Mouse (Mus musculus): Measurements from ENCODE around the gene Vps33a. TPM values are rescaled to one million over a fixed set of nuclear protein-coding genes. Genes with fewer than 3 reads are reported as not detected.
A peak's percentile ranks its signal among the peaks of the same experiment; 100 is the strongest.

Gene Vps33a
- polyA plus RNA-seq, 1 experiment from 2014 or later: 34.5 TPM

GRCm38 (mm10) chr5:123489935-123490334 lies 82.9 kb downstream of the Vps33a start:
- Histone ChIP-seq H3K4me3 (ENCODE audit: low read length) (no peak overlapping the region), H3K9ac (ENCODE audit: low read depth, low read length) (peak overlapping the region; percentile 18; the same call in 1 of the 2 replicates), H3K36me3 (ENCODE audit: control insufficient read depth, insufficient read depth, low read length) (no peaks in the 10 kb centered on the region), H3K4me1 (ENCODE audit: control insufficient read depth, insufficient read depth, low read length) (0 out of 2 replicates have a peak, but pooled peaks cover 4% of the 10 kb centered on the region), H3K27ac (ENCODE audit: low read depth, low read length) (no peak overlapping the region), H3K9me3 (ENCODE audit: control insufficient read depth, low read length) (no peaks in the 10 kb centered on the region), H3K27me3 (ENCODE audit: control insufficient read depth, insufficient read depth, low read length) (no peaks in the 10 kb centered on the region), H3K4me2 (replicated peaks; ENCODE audit: low read depth, low read length) (no peak overlapping the region)
- ATAC-seq (ENCODE audit: low FRiP score, low TSS enrichment): no peak
- WGBS: 37% methylated on average over 9 of the region's 9 CpGs

GRCm38 (mm10) chr5:123489112-123489785 lies 83.6 kb downstream of the Vps33a start, which contains the start of the genes Lrrc43 and Il31:
Gene Lrrc43 (plus strand): TSS chr5:123489305.
Gene Il31 (minus strand): TSS chr5:123489489.
- H3K27ac ChIP-seq (ENCODE audit: low read depth, low read length): no peak within 1 kb of the TSS
- H3K4me1 ChIP-seq (ENCODE audit: control insufficient read depth, insufficient read depth, low read length): 0 out of 2 replicates have a peak, but pooled peaks cover 4% of the 10 kb centered on the region
- no peaks in the 10 kb centered on the region for H3K27me3 ChIP-seq (ENCODE audit: control insufficient read depth, insufficient read depth, low read length)
- no peak within 1 kb of the TSS for H3K4me3 ChIP-seq (ENCODE audit: low read length)
- no peaks in the 10 kb centered on the region for H3K36me3 ChIP-seq (ENCODE audit: control insufficient read depth, insufficient read depth, low read length)
- H3K9me3 ChIP-seq (ENCODE audit: control insufficient read depth, low read length): no peaks in the 10 kb centered on the region
- peak within 1 kb of the TSS; percentile 18; the same call in 1 of the 2 replicates for H3K9ac ChIP-seq (ENCODE audit: low read depth, low read length)
- peak; percentile 55 for ATAC-seq (ENCODE audit: low FRiP score, low TSS enrichment)
- H3K4me2 ChIP-seq (replicated peaks; ENCODE audit: low read depth, low read length): peak within 1 kb of the TSS; percentile 39
- WGBS: 10% methylated on average over 25 of the region's 25 CpGs

GRCm38 (mm10) chr5:123487659-123488395 lies 85.0 kb downstream of the Vps33a start:
- Histone ChIP-seq H3K4me3 (ENCODE audit: low read length) (no peak overlapping the region), H3K36me3 (ENCODE audit: control insufficient read depth, insufficient read depth, low read length) (no peaks in the 10 kb centered on the region), H3K4me2 (replicated peaks; ENCODE audit: low read depth, low read length) (no peak overlapping the region), H3K9me3 (ENCODE audit: control insufficient read depth, low read length) (no peaks in the 10 kb centered on the region), H3K27ac (ENCODE audit: low read depth, low read length) (no peak overlapping the region), H3K9ac (ENCODE audit: low read depth, low read length) (no peak overlapping the region), H3K4me1 (ENCODE audit: control insufficient read depth, insufficient read depth, low read length) (0 out of 2 replicates have a peak, but pooled peaks cover 4% of the 10 kb centered on the region), H3K27me3 (ENCODE audit: control insufficient read depth, insufficient read depth, low read length) (no peaks in the 10 kb centered on the region)
- WGBS: 83% methylated on average over 11 of the region's 11 CpGs
- ATAC-seq (ENCODE audit: low FRiP score, low TSS enrichment): no peak

Small RNA genes lying within 50 kb of the gene (microRNA-seq; reads per million reads assigned to microRNA genes)
- not detected for gene Mir7647

Other genes with a start within 250 kb of the Vps33a start
- 39.4 and 43.2 TPM in 2 replicates for gene Bcl7a, start 229.2 kb downstream of the Vps33a start, polyA plus RNA-seq (2014; fragmentation: Nextera tagmentation; extraction: Ambion mirVana)
- 13.4 and 26.6 TPM in 2 replicates for gene Mlxip, start 178.2 kb downstream of the Vps33a start, polyA plus RNA-seq (2014; fragmentation: Nextera tagmentation; extraction: Ambion mirVana)
- not detected in 2 replicates for gene Lrrc43, start 83.7 kb downstream of the Vps33a start, polyA plus RNA-seq (2014; fragmentation: Nextera tagmentation; extraction: Ambion mirVana)
- not detected in 2 replicates for gene Il31, start 83.5 kb downstream of the Vps33a start, polyA plus RNA-seq (2014; fragmentation: Nextera tagmentation; extraction: Ambion mirVana)
- 1.0 TPM in 1 of 2 replicates, not detected in the other for gene B3gnt4, start 62.6 kb downstream of the Vps33a start, polyA plus RNA-seq (2014; fragmentation: Nextera tagmentation; extraction: Ambion mirVana)
- 113 and 118 TPM in 2 replicates for gene Diablo, start 48.9 kb downstream of the Vps33a start, polyA plus RNA-seq (2014; fragmentation: Nextera tagmentation; extraction: Ambion mirVana)
- gene Gm49027, start 47.5 kb downstream of the Vps33a start, polyA plus RNA-seq (2014; fragmentation: Nextera tagmentation; extraction: Ambion mirVana): 0.34 and 0.49 TPM in 2 replicates
- 20.7 and 32.6 TPM in 2 replicates for gene Clip1, start 111.6 kb upstream of the Vps33a start, polyA plus RNA-seq (2014; fragmentation: Nextera tagmentation; extraction: Ambion mirVana)
- 75.3 and 101 TPM in 2 replicates for gene Zcchc8, start 148.1 kb upstream of the Vps33a start, polyA plus RNA-seq (2014; fragmentation: Nextera tagmentation; extraction: Ambion mirVana)
- 128 and 153 TPM in 2 replicates for gene Rsrc2, start 176.4 kb upstream of the Vps33a start, polyA plus RNA-seq (2014; fragmentation: Nextera tagmentation; extraction: Ambion mirVana)
- gene Kntc1, start 176.7 kb upstream of the Vps33a start, polyA plus RNA-seq (2014; fragmentation: Nextera tagmentation; extraction: Ambion mirVana): 33.7 and 35.9 TPM in 2 replicates